Mouse (Mus musculus) urinary bladder, adult 18-20 months (tissue): ENCODE results near the gene Pold4.

Experiments
- DNase-seq, 2 experiments: peaks; one replicate each; pipeline ENCODE4 v3.0.0; 2022; ENCODE audit warnings: low spot score in 2 of 2, mixed read lengths in 2 of 2

The Pold4 gene

DNA sequence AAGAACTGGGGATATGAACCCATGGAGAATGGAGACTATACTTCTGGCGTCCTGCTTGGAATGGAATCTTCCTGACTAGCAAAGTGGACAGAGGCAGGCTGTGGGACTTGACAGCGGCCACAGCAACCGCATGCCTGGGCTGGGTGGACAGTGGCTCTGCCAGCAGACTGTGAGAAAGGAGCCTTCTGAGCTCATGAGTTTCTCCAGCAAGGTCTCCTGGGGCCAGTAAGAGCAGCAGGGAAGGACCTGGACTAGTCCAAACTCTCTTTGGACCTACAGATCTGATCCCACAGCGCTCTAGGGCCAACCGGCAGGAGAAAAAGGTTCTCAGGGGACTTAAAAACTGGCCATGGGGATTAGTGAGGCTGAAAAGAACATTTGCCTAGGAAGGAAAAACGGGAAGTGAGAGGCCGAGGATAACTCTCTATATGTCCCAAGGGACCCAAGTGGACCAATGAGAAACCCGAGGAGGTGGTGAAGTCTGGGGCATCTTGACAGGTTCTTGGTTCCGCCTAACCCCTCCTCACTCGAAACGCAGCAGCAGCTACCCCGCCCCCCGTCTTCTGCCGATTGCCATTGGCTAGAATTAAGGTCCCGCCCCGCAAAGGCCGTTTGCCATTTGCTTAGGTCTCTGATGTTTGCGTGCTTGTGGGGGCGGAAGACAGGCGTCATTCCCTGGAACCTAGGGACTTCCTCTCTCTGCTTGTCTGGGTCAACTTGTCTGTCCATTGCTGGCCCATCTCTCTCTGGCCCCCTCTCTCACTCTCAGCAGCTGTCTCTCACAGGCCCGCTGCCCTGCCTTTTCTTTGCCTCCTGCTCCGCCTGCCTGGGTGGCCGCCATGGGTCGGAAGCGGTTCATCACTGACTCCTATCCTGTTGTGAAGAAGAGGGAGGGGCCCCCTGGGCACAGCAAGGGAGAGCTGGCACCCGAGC lies at the start of gene Pold4:
TSS of gene Pold4 (plus strand) at position 647 of the 933 bp plus-strand sequence.
- DNase-seq, result peak; percentile 90 to 96

DNA sequence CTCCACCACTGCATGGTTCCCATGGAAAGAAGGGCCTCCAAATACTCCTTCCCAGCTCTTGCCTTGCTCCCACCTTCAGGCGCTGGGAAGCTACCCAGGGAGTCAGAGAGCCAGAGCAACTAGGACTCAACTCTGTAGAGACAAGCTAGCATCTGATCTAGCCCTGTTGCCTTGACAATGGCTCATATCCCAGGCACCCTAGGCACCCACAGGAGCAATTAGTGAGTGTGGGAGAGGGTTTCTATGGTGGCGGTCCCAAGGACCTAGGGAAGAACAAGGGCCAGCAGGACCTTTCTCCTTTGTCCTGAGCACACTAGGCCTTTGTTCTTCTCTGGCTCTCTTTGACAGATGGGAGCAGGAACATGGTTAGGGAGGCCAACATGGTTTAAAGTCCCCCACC lies 48.0 kb upstream of the Pold4 start:
- no peak for DNase-seq

DNA sequence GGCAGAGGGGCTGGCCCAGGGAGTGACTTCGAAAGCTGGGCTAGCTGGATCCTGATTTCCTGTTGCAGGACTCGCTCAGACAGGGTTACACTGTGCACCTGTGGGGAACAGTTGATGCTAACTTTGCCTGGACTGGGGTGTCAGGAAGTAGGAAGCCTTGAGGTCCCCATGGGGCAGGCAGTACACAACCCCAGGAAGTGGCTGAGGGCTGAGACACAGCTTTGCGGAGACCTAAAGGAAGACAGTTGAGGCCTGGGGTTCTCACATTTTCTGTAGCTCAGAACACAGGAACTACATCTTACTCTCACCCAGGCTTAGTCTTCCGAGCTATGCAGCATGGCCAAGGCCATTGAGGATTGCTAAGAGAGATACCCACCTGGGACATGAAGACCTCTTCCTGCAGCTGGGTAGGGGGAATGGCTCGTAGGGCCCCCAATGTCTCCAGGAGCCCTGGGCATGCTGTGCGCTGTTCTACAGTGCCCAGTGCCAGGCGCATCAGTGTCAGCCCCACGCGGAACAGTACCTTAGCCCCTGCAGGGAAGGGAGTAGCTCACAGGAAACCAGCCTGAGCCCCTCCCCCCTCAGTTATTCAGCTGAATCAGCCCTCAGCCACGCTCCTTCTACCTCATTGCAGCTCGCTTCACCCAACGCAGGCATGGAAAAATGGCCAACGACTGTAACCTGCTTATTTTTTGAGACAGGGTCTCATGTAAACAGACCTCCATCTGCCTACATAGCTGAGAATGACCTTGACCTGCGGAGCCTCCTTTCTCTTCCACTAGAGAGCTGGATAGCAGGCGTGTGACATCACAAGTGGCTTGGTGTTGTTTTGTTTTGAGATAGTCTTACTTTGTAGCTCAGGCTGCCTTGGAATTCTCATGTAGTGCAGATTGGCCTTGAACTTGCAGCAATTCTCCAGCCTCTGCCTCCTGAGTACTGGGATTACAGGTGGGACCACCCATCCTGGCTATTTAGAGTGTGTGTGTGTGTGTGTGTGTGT lies 46.4 kb upstream of the Pold4 start:
- no peak for DNase-seq

DNA sequence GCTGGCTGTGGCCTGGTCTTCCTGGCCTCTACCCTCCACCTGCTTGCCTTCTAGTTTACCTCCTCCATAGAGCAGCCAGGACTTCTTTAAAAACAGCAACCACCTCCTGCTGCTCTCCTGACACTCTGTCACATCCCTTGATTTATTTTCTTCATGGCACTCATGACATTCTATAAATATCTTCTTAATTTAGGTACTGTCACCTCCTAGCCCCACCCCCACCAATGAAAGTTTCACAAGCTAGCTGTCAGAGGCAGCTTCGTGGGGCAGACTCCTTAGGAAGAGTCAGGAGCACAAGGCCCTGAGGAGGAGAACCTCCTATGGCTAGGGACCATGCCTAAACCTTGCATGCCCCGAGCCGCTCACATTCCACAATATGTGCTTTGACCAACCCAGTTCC lies 44.4 kb upstream of the Pold4 start:
- no peak for DNase-seq

DNA sequence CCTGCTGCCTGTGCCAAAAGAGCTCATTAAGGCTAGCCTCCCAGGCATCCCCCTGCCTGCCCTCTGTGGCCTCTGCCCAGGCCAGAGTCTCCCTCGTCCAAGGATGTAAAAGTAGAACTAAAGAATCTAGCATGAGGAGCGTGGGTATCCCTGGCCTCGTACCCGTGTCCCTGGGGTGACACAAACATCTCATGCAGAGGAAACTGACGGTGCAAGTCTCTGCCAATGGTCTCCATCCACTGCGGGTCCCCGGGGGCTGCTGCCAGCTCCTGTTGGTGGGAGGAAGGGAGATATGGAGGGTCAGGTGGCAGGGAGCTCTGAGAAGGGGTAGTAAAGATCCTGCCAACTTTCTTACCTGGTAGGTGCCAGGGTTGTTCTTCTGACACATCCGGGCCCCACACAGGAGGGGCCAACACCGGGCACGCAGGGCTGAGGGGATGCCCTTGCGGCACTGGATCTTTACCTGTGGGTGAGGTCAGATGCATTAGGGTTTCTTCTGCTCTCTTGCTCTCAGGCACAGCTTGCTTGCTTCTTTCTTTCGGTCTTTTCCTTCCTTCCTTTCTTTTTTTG lies 42.6 kb upstream of the Pold4 start:
- no peak for DNase-seq

DNA sequence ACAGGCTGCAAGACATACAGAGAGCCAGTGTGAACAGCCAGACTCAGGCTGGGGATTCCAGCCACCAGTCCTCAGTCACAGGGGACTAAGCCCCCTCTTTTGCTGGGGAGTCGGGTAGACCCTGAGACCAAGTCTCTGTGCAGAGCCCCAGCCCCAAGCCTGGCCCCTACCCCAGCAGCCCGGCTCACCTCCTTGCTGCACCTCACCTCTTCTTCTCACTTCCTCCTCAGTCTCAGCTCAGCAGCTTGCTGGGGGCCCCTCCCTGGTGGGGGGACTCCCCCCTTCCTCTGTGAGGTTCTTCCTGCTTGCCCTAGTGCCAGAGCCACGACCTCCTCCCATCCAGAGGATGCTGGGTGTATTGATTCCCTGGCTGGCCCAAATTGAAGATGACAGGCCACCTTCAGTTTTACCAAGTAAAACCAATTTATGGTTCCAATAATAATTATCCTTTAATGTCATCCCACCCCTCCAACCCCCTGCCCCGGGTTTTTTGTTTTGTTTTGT lies 40.8 kb upstream of the Pold4 start, which contains the start of gene Tbc1d10c:
TSS of gene Tbc1d10c (minus strand) at position 454 of the 504 bp plus-strand sequence.
- DNase-seq, result no peak

DNA sequence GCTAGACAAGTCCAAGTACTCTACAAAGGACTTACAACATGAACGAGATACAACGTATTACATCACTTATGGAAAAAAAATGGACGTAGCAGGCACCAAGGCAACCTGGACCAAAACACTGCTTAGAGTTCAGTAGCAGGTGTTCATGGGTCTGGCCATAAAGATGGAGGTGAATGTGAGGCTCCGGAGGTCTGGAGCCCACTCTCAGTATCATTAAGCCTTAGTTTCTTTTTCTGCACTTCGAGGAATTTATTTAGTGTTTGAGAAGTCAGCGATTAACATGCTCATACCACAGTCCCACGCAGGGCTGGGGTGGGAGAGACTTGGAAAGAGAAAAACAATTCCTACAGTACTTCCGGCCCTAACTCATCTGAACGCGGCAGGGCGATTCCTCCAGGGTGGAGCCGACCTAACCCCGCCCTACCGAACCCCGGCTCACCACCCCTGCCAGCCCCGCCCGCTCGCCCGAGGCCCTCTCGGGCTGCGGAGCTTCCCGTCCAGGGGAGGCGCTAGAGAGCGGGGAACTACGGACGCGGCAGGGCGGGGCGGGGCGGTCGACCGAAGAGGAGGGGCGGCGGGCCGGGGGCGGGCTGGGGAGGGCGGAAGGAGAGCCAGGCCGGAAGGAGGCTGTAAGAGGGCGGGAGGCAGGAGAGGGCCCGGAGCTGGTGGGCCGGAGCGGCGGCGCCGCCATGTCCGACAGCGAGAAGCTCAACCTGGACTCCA lies 40.0 kb upstream of the Pold4 start, which contains the start of gene Ppp1ca:
TSS of gene Ppp1ca (plus strand) at position 538 of the 723 bp plus-strand sequence.
- DNase-seq, result peak; percentile 90 to 93

DNA sequence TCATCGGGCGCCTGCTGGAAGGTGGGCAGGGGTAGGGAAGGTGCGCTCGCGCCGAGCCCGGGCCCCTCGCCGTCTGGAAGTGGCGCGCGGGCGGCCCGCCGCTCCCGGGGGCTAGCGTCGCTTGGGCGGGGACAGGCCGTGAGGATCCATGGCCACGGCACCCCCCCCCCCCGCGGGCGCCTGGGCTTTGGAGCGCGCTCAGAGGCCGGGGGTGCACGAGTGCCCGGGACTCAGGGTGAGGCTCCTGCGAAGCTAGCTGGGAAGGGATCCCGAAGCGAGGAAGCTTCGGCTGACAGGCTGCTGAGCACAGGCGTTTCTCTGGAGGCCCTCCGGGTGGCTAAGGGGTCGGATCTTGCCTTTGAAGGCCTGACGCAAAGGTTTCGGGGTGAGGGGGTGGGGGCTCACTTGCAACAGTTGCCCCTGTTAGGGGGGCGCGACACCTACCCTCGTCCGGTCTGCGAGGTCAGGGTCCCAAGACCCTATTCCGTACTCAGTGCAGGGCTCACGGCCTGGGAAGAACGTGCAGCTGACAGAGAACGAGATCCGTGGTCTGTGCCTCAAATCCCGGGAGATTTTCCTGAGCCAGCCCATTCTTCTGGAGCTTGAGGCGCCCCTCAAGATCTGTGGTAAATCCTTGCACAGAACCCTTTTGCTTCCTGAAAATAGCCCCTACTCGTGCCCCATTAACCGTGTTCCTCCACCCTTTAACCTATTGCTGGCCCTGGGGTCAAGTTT lies 39.3 kb upstream of the Pold4 start:
- DNase-seq, result no peak

DNA sequence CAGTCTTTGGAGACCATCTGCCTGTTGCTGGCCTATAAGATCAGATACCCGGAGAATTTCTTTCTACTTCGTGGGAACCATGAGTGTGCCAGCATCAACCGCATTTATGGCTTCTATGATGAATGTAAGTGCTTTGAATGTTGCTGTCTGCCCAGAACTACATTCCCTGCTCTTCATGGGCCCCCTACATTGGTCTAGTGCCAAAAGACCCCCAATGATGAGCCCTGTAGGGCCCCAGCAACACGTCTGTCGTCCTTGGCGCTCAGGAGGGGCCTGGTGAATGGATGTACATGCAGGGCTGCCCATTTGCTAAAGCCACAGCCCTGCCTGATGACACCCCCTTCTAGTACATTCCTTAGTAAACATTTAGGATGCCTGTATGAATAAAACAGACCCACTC lies 38.6 kb upstream of the Pold4 start:
- DNase-seq, result no peak

DNA sequence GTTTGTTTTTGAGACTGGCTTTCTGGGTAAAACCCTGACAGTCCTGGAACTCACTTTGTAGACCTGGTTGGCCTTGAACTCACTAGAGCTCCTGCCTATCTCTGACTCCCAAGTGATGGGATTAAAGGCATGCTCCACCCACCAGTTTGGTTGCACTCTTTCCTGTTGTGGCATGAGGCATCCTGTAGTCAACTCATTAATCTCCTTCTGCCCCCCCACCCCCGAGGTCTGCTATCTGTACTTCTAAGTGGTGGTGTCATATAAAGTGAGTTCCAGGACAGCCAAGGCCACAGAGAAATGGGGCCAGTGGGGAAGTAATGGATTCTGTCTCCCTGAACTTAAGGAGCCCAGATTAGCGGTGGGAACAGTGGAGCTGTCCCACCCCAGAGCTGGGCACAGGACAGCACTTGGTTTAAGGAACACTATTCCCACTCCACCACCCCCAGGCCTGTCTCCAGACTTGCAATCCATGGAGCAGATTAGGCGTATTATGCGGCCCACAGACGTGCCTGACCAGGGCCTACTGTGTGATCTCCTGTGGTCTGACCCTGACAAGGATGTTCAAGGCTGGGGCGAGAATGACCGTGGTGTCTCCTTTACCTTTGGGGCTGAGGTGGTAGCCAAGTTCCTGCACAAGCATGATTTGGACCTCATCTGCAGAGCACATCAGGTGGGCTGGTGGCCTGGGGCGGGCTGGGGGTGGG lies 37.5 kb upstream of the Pold4 start:
- DNase-seq, result no peak

DNA sequence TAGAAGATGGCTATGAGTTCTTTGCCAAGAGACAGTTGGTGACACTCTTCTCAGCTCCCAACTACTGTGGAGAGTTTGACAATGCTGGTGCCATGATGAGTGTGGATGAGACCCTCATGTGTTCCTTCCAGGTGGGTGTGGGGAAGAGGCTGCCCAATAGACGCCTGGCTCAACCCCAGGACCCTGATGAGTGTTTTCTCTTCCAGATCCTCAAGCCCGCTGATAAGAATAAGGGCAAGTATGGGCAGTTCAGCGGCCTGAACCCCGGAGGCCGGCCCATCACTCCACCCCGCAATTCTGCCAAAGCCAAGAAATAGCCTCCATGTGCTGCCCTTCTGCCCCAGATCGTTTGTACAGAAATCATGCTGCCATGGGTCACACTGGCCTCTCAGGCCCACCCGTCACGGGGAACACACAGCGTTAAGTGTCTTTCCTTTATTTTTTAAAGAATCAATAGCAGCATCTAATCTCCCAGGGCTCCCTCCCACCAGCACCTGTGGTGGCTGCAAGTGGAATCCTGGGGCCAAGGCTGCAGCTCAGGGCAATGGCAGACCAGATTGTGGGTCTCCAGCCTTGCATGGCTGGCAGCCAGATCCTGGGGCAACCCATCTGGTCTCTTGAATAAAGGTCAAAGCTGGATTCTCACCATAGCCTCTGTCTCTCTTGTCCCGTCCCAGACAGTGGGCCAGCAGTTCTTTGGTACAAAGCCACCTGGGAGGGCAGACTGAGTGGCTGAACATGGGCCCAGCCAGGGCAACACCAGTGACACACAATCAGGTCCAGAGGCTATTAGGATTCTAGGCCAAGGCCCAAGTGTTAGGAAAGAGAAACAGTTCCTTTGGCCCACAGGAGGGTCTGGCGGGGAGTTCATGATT lies 36.7 kb upstream of the Pold4 start:
- no peak for DNase-seq

DNA sequence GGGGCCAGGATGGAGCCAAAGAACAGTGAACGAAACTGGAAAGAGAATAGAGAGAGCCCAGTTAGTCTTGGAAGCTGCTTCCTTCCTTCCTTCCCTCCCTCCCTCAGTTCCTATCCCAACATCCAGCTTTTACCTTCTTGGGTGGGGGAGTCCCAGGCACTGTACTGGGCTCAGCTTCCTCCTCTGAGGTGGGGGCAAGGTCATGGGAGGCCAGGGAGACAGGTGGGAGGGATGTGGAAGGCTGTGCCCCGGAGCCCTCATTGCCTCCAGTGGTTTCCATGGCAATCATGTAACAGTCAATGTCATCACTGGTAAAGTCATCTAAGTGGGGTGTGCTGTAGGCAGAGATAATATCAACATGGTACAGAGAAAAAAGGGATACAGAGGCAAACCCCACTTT lies 35.7 kb upstream of the Pold4 start:
- no peak for DNase-seq

DNA sequence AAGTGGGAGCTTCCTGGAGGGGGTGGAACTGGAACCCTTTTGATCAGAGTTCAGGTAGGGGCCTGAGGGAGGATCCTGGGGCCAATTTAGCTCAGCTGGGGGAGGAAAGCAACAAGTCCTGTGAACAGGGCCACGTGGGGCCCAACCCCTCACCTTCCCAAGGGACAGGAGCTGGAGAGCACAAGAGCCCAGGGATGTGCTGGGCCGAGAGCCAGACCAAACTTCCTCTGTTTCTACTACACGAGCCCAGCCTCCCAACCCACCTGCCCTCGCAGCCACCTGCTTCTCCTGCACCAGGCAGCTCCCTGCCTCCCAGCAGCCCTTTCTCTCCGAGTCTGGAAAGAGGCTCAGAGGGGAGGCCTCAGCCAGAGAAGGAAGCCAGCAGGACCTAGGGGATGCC lies 35.2 kb upstream of the Pold4 start:
- DNase-seq, result no peak

DNA sequence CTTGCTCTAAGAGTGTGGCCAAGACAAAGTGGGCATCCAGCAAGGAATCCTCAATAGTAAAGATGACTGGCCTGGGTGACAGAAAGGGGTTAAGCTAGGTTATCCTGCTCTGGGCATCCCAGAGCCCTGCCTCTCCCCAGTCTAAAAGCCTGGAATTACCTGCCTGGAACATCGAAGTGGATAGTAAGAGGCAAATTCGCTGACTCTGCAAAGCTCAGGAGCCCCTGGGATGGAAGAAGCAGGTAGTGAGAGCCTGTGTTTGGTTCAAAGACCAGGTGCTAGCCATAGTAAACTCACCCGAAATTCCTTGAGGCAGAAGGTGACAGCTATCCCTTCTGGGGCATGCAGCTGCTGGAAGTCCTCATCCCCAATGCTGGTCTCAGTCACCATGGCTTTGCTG lies 34.5 kb upstream of the Pold4 start:
- no peak for DNase-seq

DNA sequence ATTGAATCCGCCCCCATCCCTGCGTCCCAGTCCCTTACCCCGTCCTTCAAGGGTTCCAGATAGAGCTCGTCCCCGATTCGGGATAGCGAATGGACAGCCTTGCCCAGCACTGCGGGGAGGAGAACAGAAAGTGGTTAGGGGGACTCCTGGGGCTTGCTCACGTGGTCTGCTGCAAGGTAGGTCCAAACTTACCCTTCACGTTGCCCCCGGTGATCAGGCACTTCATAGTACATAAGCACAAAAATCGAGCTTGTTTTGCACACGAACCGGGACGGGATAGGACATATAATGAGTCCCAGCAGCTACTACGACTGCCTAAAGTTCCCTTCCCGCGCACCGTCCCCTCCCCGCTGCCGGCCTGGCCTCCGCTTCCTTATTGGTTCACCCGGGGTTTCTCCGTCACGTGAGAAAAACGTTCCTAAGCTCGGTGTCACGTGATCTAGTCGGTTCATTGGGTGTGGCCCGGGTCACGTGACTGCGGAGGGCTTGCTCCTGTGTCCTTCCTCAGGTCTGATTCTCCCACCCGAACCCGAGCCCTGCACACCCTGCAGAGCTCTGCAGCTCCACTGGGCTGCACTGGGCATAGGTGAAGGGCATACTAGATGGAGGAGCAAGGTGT lies 30.3 kb upstream of the Pold4 start, which contains the start of gene Rad9a:
TSS of gene Rad9a (minus strand) at position 372 of the 619 bp plus-strand sequence.
- peak; percentile 94 for DNase-seq

DNA sequence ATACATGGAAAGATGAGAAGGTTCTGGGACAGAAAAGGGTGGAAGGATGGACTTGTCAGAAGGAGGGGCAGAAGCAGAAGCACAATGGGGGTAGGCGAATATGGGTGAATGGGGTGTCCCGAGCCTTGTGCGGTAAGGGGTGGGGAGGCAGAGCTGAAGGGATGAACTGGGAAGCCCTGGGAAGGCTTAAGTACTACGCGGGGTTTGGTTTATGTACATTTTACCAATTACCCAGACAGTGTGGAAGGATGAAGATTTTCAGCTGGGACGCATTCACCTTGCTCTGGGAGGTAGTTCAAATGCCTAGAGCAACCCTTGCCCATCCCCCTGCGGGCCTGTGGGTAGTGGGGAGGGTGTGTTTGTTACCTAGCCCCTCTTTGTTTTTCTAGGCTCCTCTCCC lies 29.6 kb upstream of the Pold4 start:
- DNase-seq, result no peak

DNA sequence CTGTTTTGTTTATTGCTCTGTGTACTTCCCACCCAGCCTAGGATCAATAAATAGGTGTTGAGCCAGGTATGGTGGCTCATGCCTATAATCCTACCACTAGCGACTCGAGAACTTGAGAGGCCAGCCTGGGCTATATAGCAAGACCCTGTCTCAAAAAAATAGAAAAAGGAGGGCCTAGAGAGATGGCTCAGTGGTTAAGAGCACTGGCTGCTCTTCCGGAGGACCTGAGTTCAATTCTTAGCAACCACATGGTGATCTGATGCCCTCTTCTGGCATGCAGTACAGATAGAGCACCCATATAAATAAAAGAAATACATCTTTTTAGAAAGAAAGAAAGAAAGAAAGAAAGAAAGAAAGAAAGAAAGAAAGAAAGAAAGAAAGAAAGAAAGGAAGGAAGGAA lies 28.6 kb upstream of the Pold4 start:
- DNase-seq, result no peak
